Mouse (Mus musculus): Measurements from ENCODE around the gene Hmgcl.

DNA sequence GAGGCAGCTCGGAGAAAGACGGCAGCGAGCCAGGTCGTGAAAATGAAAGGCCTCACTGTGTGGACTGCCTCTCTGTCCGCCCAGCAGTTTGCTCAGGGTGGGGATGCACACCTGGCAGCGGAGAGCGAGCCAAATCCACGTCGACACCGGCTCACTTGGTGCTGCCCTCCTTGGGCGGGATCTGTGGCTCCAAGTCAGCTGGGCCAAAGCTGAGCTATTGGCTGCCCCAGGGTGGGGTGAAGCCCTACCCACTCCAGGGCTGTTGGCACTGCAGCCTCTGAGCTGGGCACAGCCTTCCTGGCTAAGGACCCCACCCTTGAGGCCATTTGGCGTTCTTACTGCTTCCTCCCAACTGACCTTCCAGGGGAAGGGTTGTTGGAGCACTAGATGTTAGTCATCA, 18.2 kb downstream of the Hmgcl start:
- TF ChIP-seq CTCF (IDR thresholded peaks at IDR 0.05; ENCODE audit: control insufficient read depth, insufficient read depth, insufficient replicate concordance, low read depth, low read length): no peak
- 0 out of 2 replicates have a peak, but pooled peaks have one; percentile 10 for TF ChIP-seq POLR2A (IDR thresholded peaks at IDR 0.05; ENCODE audit: control insufficient read depth, low read depth, low read length)

All from testis, adult 2 months (tissue).